Mouse (Mus musculus) cortical plate, adult 2 months (tissue): ENCODE results near the gene Lmf1. TPM values are rescaled to one million over a fixed set of nuclear protein-coding genes. Genes with fewer than 3 reads are reported as not detected.

ENCODE experiments used
- H3K27ac ChIP-seq: fragments of 200-500 bp; 2 replicates; pipeline ENCODE4 v1.5.1; 2012; ENCODE audit warnings: low read length, control low read depth, inconsistent platforms; ENCODE audit not compliant: insufficient read depth
- H3K4me1 ChIP-seq: fragments of 200-500 bp; 2 replicates; pipeline ENCODE4 v1.6.1; 2011; ENCODE audit warnings: low read length; ENCODE audit not compliant: control insufficient read depth, insufficient read depth
- H3K4me3 ChIP-seq: fragments of 200-500 bp; 2 replicates; pipeline ENCODE4 v1.5.1; 2011; ENCODE audit warnings: mild to moderate bottlenecking, low read length, control low read depth; ENCODE audit not compliant: insufficient read depth
- CTCF ChIP-seq: fragments of 200-500 bp; IDR thresholded peaks from 2 replicates; pipeline ENCODE4 v1.5.1; 2011; ENCODE audit warnings: mild to moderate bottlenecking, control low read depth, low read length; ENCODE audit not compliant: insufficient read depth; ENCODE audit errors: extremely low read depth
- POLR2A ChIP-seq: fragments of 200-500 bp; IDR thresholded peaks from 2 replicates; pipeline ENCODE4 v1.6.1; 2011; ENCODE audit warnings: mild to moderate bottlenecking, low read length, control low read depth; ENCODE audit not compliant: insufficient read depth; ENCODE audit errors: extremely low read depth
- polyA plus RNA-seq: library from polyadenylated mRNA; depleted of rRNA; stranded (reverse); fragments of >200 nt; gene quantifications from 2 replicates; pipeline ENCODE4 v1.2.3, GENCODE M21; 2012

Gene Lmf1
- polyA plus RNA-seq, 1 experiment: 17.9 TPM

- Histone ChIP-seq H3K4me3 (no peak overlapping the region), H3K4me1 (peaks cover 8% of the 10 kb centered on the region), H3K27ac (no peak overlapping the region)
- TF ChIP-seq POLR2A (no peak), CTCF (no peak)
Observed at GRCm38 (mm10) chr17:25645661-25646060, 66.8 kb downstream of the Lmf1 start.

- Histone ChIP-seq H3K4me3 (no peak overlapping the region), H3K4me1 (peaks cover 5% of the 10 kb centered on the region), H3K27ac (no peak overlapping the region)
- TF ChIP-seq POLR2A: no peak
- no peak for TF ChIP-seq CTCF
Observed at GRCm38 (mm10) chr17:25647901-25648300, 69.0 kb downstream of the Lmf1 start.

GRCm38 (mm10) chr17:25648678-25649216, 69.9 kb downstream of the Lmf1 start:
- TF ChIP-seq CTCF: no peak
- TF ChIP-seq POLR2A: no peak
- Histone ChIP-seq H3K27ac (no peak overlapping the region), H3K4me1 (peaks cover 5% of the 10 kb centered on the region), H3K4me3 (no peak overlapping the region)

- H3K4me3 ChIP-seq: no peak overlapping the region
- peaks cover 3% of the 10 kb centered on the region; the same call in 1 of the 2 replicates for H3K4me1 ChIP-seq
- TF ChIP-seq CTCF (0 out of 2 replicates have a peak, but pooled peaks have one; percentile 6), POLR2A (no peak)
- no peak overlapping the region for H3K27ac ChIP-seq
Observed at GRCm38 (mm10) chr17:25650726-25651125, 71.8 kb downstream of the Lmf1 start.

GRCm38 (mm10) chr17:25652272-25652671, 73.4 kb downstream of the Lmf1 start:
- H3K4me1 ChIP-seq: peaks cover 3% of the 10 kb centered on the region; the same call in 1 of the 2 replicates
- H3K4me3 ChIP-seq: no peak overlapping the region
- TF ChIP-seq CTCF (no peak), POLR2A (0 out of 2 replicates have a peak, but pooled peaks have one; percentile 35)
- peak overlapping the region; percentile 4; the same call in 1 of the 2 replicates for H3K27ac ChIP-seq

GRCm38 (mm10) chr17:25656142-25656825, 77.4 kb downstream of the Lmf1 start:
- H3K27ac ChIP-seq: no peak overlapping the region; the same call in 1 of the 2 replicates
- no peak overlapping the region for H3K4me3 ChIP-seq
- peaks cover 1% of the 10 kb centered on the region; the same call in 1 of the 2 replicates for H3K4me1 ChIP-seq
- TF ChIP-seq POLR2A (no peak), CTCF (no peak)

GRCm38 (mm10) chr17:25656826-25657189, 77.9 kb downstream of the Lmf1 start:
- Histone ChIP-seq H3K27ac (0 out of 2 replicates have a peak overlapping the region, but pooled peaks have one; percentile 28), H3K4me3 (no peak overlapping the region), H3K4me1 (peaks cover 1% of the 10 kb centered on the region; the same call in 1 of the 2 replicates)
- TF ChIP-seq POLR2A: no peak
- TF ChIP-seq CTCF: no peak

GRCm38 (mm10) chr17:25663213-25663835, 84.4 kb downstream of the Lmf1 start:
- peaks cover 5% of the 10 kb centered on the region; the same call in 1 of the 2 replicates for H3K4me1 ChIP-seq
- H3K27ac ChIP-seq: no peak overlapping the region
- no peak overlapping the region for H3K4me3 ChIP-seq
- TF ChIP-seq CTCF (no peak), POLR2A (no peak)

GRCm38 (mm10) chr17:25665485-25665884, 86.6 kb downstream of the Lmf1 start:
- Histone ChIP-seq H3K27ac (no peak overlapping the region), H3K4me1 (peaks cover 5% of the 10 kb centered on the region; the same call in 1 of the 2 replicates), H3K4me3 (no peak overlapping the region)
- TF ChIP-seq CTCF (no peak), POLR2A (no peak)

- H3K4me1 ChIP-seq: peaks cover 5% of the 10 kb centered on the region; the same call in 1 of the 2 replicates
- TF ChIP-seq POLR2A: no peak
- TF ChIP-seq CTCF: no peak
- H3K27ac ChIP-seq: no peak overlapping the region
- no peak overlapping the region for H3K4me3 ChIP-seq
Observed at GRCm38 (mm10) chr17:25665891-25666290, 87.0 kb downstream of the Lmf1 start.
